Mouse (Mus musculus): ENCODE measurements around the gene Gm9758.
"Not testable (repeated sequence)": the region's sequence is repeated elsewhere in the genome, so short reads cannot be mapped to it uniquely, and the experiment has no call there.

Gene Gm9758

GRCm38 (mm10) chr5:14914799-14915198 lies at the start of gene Gm9758:
Gene Gm9758, minus strand, starts transcription at chr5:14914899.
- not testable (repeated sequence) for DNase-seq (ENCODE audit: low spot score)

DNA sequence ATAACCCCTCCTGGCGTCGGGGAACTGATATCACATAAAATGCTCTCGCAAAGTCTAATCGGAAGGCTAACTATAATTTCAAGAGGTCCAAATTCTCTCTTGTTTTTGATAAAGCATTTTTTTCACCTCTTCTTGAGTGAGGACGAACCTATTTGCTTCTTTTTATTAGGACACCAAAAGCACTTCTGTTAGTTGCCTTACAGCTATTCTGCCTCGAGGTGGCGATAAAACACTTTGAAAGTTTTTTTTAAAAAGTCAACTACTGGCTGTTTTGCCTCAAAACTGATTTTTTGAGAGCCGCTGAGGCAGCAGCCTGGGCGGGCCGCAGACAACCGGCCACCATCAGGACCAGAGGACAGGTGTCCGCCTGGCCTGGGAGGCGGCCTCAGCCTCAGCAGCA lies 49.1 kb upstream of the Gm9758 start:
- DNase-seq (ENCODE audit: low spot score) = not testable (repeated sequence)

DNA sequence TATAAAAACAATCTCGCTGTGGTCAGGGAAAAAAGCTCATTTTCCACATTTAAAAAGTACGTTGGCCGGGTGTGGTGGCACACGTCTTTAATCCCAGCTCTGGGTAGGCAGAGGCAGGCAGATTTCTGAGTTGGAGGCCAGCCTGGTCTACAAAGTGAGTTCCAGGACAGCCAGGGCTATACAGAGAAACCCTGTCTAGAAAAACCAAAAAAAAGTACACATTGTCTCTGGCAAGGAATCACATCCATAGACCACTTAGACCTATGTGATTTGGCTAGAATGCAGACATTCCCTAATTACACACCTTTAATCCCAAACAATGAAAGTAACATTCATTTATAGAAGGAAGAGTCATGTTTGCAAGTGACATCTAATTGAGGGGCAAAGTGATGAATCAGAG lies 46.8 kb upstream of the Gm9758 start:
- not testable (repeated sequence) for DNase-seq (ENCODE audit: low spot score)

DNA sequence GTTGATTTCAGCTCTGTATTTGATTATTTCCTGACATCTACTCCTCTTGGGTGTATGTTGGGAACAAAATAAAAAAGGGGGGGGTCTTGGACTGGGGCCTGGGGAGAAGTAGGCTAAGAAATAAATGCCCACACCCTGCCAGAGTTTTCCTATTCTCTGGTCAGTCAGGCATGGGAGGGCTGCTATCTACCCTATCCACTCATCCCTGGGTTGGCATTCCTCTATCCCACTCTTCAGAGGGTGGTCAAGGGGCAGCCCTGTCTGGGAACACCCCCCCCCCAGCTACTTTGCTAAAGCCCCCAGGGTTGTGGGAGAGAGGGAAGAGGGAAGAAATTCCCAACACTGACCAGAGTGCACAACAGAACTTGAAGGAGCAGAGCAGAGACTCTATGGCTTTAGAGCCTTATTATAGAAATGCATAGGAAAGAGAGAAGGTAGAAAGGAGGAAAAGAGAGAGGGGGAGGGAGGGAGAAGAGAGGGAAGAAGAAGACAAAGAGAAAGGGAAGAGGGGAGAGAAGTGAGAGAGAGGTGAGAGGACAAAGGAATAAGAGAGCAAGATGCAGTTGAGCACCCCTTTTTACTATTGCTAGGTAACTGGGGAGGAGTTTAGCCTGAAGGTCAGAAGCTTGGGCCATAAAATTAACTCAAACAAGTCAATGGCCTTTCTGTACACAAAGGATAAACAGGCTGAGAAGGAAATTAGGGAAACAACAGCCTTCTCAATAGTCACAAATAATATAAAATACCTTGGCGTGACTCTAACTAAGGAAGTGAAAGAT lies 41.4 kb upstream of the Gm9758 start:
- not testable (repeated sequence) for DNase-seq (ENCODE audit: low spot score)

GRCm38 (mm10) chr5:14953587-14953986 lies 38.9 kb upstream of the Gm9758 start:
- not testable (repeated sequence) for DNase-seq (ENCODE audit: low spot score)

GRCm38 (mm10) chr5:14952749-14953148 lies 38.0 kb upstream of the Gm9758 start:
- not testable (repeated sequence) for DNase-seq (ENCODE audit: low spot score)

GRCm38 (mm10) chr5:14951822-14952221 lies 37.1 kb upstream of the Gm9758 start:
- DNase-seq (ENCODE audit: low spot score) = not testable (repeated sequence)

DNA sequence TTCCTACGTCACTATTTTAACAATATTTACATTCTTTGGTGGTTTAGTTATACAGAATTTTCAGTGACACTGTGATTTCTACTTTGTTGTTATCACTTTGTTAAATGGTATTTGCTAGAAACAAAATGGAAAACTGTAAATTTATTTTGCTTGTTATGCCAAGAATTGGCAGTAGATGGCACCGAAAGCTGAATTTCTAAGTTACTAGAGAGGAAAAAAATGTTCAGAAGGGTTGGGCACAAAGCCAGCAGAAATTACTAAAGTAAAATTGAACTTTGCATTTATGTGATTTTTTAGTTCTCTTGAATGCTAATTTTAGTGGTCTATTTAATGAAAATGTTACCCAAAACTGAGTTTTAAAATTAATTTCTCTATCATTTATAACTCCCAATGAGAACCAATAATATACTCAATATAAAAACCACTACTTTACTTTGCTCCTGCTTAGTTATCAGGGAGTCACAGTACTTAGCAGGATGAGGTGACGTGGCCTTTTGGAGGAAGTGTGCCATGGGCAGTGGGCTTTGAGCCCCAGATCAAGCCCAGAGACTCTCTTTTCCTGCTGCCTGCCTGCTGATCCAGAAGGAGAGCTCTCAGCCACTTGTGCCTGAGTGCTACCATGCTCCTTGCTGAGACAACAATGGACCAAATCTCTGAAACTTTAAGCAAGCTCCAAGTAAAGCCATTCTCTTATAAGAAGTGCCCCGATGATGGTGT lies 32.9 kb upstream of the Gm9758 start:
- not testable (repeated sequence) for DNase-seq (ENCODE audit: low spot score)

- DNase-seq (ENCODE audit: low spot score) = not testable (repeated sequence)
Measured at GRCm38 (mm10) chr5:14945524-14945923, 30.8 kb upstream of the Gm9758 start.

GRCm38 (mm10) chr5:14941043-14941442 lies 26.3 kb upstream of the Gm9758 start:
- not testable (repeated sequence) for DNase-seq (ENCODE audit: low spot score)

GRCm38 (mm10) chr5:14938329-14938728 lies 23.6 kb upstream of the Gm9758 start, which contains the start of gene Speer4e:
Gene Speer4e, minus strand, starts transcription at chr5:14938429.
- not testable (repeated sequence) for DNase-seq (ENCODE audit: low spot score)

DNA sequence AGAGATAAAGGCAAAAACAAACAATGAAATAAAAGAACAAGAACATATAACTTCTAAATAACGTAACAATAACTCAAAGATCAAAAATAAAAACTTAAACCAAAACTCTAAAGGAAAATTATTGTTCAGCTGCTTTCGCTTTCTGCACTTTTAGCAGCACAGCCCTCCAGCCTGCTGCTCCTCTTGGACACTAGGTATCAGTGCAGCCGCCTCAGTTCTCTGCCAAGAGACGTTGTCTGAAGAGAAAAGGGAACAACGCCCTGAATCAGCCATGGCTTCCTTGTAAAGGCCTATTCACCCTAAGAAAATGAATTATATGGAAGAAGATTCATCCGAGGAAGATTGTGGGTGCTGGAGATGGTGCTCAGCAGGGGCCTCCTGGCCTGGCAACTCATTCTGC lies 19.0 kb upstream of the Gm9758 start:
- DNase-seq (ENCODE audit: low spot score) = not testable (repeated sequence)

DNA sequence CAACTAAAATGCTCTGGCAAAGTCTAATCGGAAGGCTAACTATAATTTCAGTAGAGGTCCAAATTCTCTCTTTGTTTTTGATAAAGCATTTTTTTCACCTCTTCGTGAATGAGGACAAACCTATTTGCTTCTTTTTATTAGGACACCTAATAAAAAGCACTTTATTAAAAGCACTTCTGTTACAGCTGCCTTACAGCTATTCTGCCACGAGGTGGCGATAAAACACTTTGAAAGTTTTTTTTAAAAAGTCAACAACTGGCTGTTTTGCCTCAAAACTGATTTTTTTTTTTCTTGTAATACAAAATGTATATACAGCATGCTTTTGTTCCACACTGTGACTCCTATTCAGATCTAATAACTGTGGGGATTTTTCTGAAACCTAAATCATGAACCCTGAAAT lies 12.3 kb upstream of the Gm9758 start:
- not testable (repeated sequence) for DNase-seq (ENCODE audit: low spot score)

GRCm38 (mm10) chr5:14914361-14914760 lies 338 bp downstream of the Gm9758 start:
- DNase-seq (ENCODE audit: low spot score) = not testable (repeated sequence)

- DNase-seq (ENCODE audit: low spot score) = not testable (repeated sequence)
Measured at GRCm38 (mm10) chr5:14903539-14903938, 11.2 kb downstream of the Gm9758 start.

- DNase-seq (ENCODE audit: low spot score) = no peak
Measured at GRCm38 (mm10) chr5:14892242-14892641, 22.5 kb downstream of the Gm9758 start.

- DNase-seq (ENCODE audit: low spot score) = not testable (repeated sequence)
Measured at GRCm38 (mm10) chr5:14885291-14885690, 29.4 kb downstream of the Gm9758 start.
